Mouse (Mus musculus) megakaryocyte, embryonic 14.5 days (primary cell): ENCODE measurements at regions not wholly inside any gene's neighbourhood (a gene's known extent, or its start where the extent isn't known, plus 50 kb on each side); places are given as distances from the start of the nearest gene placed in this dataset.

Experiments used
- H3K27me3 ChIP-seq: replicated peaks from 2 replicates; pipeline ENCODE3; 2012; ENCODE audit warnings: inconsistent platforms
- H3K36me3 ChIP-seq: replicated peaks from 2 replicates; pipeline ENCODE3; 2012; ENCODE audit warnings: low read length, inconsistent platforms, mixed read lengths
- H3K4me1 ChIP-seq: 2 replicates; pipeline ENCODE4 v1.6.1; 2012; ENCODE audit warnings: inconsistent platforms
- H3K4me3 ChIP-seq: replicated peaks from 2 replicates; pipeline ENCODE3; 2012; ENCODE audit warnings: moderate library complexity, mild to moderate bottlenecking, inconsistent platforms
- H3K9me3 ChIP-seq: 2 replicates; pipeline ENCODE4 v1.6.1; 2012; ENCODE audit warnings: inconsistent platforms
- FLI1 ChIP-seq: IDR thresholded peaks from 2 replicates; pipeline ENCODE4 v1.6.1; 2012; ENCODE audit warnings: low read length, inconsistent platforms, mixed read lengths
- GATA1 ChIP-seq: IDR thresholded peaks from 3 replicates; pipeline ENCODE4 v1.6.1; 2012; ENCODE audit warnings: mixed read lengths, low read length, inconsistent platforms, borderline replicate concordance

DNA sequence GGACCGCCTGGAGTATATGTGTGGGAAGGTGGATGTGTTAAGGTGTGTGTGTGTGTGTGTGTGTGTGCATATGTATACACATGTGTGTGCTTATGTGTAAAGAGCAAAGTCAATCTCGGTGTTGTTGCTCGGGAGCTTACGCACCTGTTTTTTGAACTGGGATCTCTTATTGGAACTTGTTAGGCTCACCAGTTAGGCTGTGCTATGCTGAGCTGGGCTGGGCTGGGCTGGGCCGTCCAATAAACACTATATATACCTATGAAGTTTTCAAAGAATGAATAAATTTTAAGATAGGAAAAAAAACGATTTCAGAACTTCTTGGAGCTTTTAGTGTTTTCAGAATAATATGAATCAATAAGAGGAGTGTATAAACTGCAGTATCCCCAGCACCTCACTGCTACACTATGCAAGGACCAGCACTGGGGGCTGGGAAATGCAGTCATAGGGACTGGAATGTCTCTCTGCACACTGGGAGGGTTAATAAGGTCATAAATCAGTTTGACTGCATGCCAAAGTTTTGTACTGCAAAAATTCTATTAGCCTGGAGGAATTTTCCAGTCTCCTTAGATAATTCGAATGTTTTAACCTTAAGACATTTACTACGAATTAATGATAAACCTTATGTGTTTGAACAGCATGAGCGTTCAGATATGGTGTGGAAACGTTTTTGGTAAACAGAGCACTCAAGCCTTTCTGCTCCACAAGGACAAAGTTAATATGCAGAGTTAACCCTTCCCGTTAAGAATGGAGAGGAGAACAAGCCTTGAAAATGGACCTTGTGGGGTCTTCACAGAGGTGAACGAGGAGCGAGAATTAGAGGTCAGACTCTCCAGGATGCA, 250.9 kb upstream of the Prkd1 start:
- H3K4me1 ChIP-seq, result no peaks in the 10 kb centered on the region
- H3K27me3 ChIP-seq, result no peaks in the 10 kb centered on the region
- TF ChIP-seq FLI1 (no peak), GATA1 (no peak)
- H3K4me3 ChIP-seq, result no peak overlapping the region
- no peaks in the 10 kb centered on the region for H3K36me3 ChIP-seq
- peaks cover 21% of the 10 kb centered on the region for H3K9me3 ChIP-seq

DNA sequence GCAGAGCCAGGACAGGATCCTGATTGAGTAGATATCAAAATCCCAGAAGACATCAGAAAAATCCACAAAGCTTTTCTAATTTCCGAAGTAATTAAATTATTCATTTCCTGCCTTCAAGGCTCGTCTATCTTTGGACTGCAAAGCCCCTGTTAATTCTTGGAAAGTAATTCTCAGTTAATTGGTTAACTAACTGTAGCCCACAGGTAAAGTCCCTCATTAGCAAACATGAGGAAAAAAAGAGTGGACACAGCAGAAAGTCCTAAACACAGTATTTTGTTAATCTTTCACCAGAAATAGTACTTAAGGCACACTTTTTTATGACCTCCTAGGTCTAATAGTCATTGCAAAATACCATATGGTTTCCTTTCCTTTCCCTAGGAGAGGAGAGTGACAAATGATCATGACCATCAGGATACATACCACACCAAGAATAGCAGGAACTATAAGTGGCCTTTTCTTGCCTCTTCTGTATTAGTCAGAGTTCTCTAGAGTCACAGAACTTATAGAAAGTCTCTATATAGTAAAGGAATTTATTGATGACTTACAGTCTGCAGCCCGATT, 248.8 kb upstream of the Prkd1 start:
- Histone ChIP-seq H3K4me3 (no peak overlapping the region), H3K4me1 (no peaks in the 10 kb centered on the region), H3K27me3 (no peaks in the 10 kb centered on the region), H3K36me3 (no peaks in the 10 kb centered on the region), H3K9me3 (peaks cover 25% of the 10 kb centered on the region)
- no peak for TF ChIP-seq FLI1
- no peak for TF ChIP-seq GATA1

DNA sequence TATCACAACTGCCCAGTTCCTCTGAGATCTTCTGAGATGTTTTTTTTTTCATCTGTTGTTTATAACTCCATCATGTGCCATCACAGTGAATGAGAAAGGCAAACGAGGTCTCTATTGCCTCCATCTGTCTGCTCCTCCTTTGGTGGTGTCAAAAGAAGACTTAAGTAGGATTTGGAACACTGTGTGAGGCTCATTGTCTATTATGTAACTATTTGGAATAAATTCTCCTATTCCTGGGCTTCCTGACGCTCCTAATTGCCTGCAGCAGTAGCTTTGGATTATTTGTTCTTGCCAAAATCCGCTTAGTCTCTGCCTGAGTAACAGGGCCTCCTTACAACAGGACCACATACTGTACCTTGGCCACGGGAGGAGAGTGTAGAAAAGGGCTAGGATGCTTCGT, 244.7 kb upstream of the Prkd1 start:
- TF ChIP-seq GATA1 (no peak), FLI1 (no peak)
- Histone ChIP-seq H3K9me3 (peaks cover 17% of the 10 kb centered on the region), H3K27me3 (no peaks in the 10 kb centered on the region), H3K4me1 (no peaks in the 10 kb centered on the region), H3K36me3 (no peaks in the 10 kb centered on the region), H3K4me3 (no peak overlapping the region)

- Histone ChIP-seq H3K9me3 (peaks cover 12% of the 10 kb centered on the region), H3K27me3 (no peaks in the 10 kb centered on the region), H3K36me3 (no peaks in the 10 kb centered on the region), H3K4me1 (no peaks in the 10 kb centered on the region), H3K4me3 (no peak overlapping the region)
- TF ChIP-seq GATA1 (no peak), FLI1 (no peak)
Observed at GRCm38 (mm10) chr12:50875796-50876195, 226.9 kb upstream of the Prkd1 start.

GRCm38 (mm10) chr12:50874024-50874398, 225.1 kb upstream of the Prkd1 start:
- H3K4me3 ChIP-seq, result no peak overlapping the region
- H3K9me3 ChIP-seq, result peaks cover 13% of the 10 kb centered on the region
- H3K36me3 ChIP-seq, result no peaks in the 10 kb centered on the region
- TF ChIP-seq FLI1, result no peak
- no peak for TF ChIP-seq GATA1
- no peaks in the 10 kb centered on the region for H3K4me1 ChIP-seq
- H3K27me3 ChIP-seq, result no peaks in the 10 kb centered on the region

DNA sequence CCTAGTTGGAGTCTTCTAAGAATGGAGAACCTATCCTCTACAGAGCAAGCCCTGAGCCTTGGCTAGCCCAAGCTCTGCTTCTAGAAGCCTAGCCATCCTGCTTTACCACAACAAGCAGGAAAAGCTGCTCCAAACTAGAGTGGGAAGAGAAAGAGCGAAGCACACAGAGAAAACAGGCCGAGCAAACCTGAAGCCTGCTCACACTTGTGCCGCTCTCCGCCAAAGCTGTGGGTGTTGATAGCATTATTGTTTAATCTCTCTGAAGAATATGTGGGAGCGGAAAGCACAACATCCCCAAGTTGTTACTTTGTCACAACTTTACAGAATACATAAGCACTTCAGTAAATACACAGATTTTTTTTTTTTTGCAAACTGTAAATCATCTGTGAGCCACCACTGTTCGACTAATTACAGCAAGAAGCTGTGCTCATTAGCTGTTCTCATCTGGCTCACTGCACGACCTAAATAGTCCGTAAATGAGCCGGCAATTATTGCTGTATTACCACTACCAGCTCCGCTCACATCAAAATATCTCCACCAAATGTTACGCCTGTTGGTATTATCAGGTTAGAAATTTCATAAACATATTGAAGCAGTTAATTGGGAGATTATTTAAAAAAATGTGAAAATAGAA, 224.6 kb upstream of the Prkd1 start:
- no peaks in the 10 kb centered on the region for H3K4me1 ChIP-seq
- H3K27me3 ChIP-seq, result no peaks in the 10 kb centered on the region
- peaks cover 11% of the 10 kb centered on the region for H3K9me3 ChIP-seq
- H3K4me3 ChIP-seq, result no peak overlapping the region
- no peaks in the 10 kb centered on the region for H3K36me3 ChIP-seq
- TF ChIP-seq FLI1 (no peak), GATA1 (no peak)

- no peak overlapping the region for H3K4me3 ChIP-seq
- H3K4me1 ChIP-seq, result no peaks in the 10 kb centered on the region
- H3K9me3 ChIP-seq, result no peaks in the 10 kb centered on the region
- H3K27me3 ChIP-seq, result no peaks in the 10 kb centered on the region
- no peaks in the 10 kb centered on the region for H3K36me3 ChIP-seq
- TF ChIP-seq FLI1 (no peak), GATA1 (no peak)
Observed at GRCm38 (mm10) chr12:50851644-50852043, 202.7 kb upstream of the Prkd1 start.

GRCm38 (mm10) chr12:50847976-50848375, 199.1 kb upstream of the Prkd1 start:
- H3K9me3 ChIP-seq, result no peaks in the 10 kb centered on the region; the same call in 1 of the 2 replicates
- TF ChIP-seq GATA1 (no peak), FLI1 (no peak)
- H3K27me3 ChIP-seq, result no peaks in the 10 kb centered on the region
- H3K4me1 ChIP-seq, result no peaks in the 10 kb centered on the region
- H3K36me3 ChIP-seq, result no peaks in the 10 kb centered on the region
- no peak overlapping the region for H3K4me3 ChIP-seq

- H3K4me1 ChIP-seq, result no peaks in the 10 kb centered on the region
- no peak overlapping the region for H3K4me3 ChIP-seq
- H3K36me3 ChIP-seq, result no peaks in the 10 kb centered on the region
- TF ChIP-seq FLI1 (no peak), GATA1 (no peak)
- H3K27me3 ChIP-seq, result no peaks in the 10 kb centered on the region
- no peaks in the 10 kb centered on the region; the same call in 1 of the 2 replicates for H3K9me3 ChIP-seq
Observed at GRCm38 (mm10) chr12:50842744-50843143, 193.8 kb upstream of the Prkd1 start.

DNA sequence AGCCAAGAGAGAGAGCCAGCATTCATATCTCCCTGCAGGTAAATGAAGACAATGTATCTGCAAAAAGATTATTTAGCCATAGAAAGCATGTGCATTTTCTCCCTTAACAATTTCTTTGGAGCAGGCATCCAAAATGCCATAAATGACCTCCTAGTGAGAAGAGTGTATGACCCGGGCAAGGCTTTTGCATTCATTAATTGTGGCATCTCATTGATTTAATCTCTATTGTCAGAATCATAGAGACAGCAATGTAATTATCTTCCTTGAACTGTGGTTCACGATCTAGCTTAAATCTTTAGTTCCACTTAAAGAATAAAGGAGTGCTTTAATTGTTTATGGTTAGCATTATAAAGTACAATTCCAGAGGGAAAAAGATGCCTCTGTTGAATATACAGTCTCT, 190.5 kb upstream of the Prkd1 start:
- TF ChIP-seq FLI1 (no peak), GATA1 (no peak)
- Histone ChIP-seq H3K9me3 (no peaks in the 10 kb centered on the region; the same call in 1 of the 2 replicates), H3K4me1 (no peaks in the 10 kb centered on the region), H3K27me3 (no peaks in the 10 kb centered on the region), H3K36me3 (no peaks in the 10 kb centered on the region), H3K4me3 (no peak overlapping the region)
